Mouse (Mus musculus) small intestine, adult 2 months (tissue): ENCODE results near the gene Slc35e4.

Experiments
- CTCF ChIP-seq: fragments of 200-500 bp; IDR thresholded peaks from 2 replicates; pipeline ENCODE4 v1.5.1; 2012; ENCODE audit warnings: low read depth, mild to moderate bottlenecking, control low read depth, inconsistent platforms, low read length, moderate library complexity, mixed read lengths; ENCODE audit not compliant: insufficient replicate concordance, insufficient read length; ENCODE audit errors: extremely low read depth
- POLR2A ChIP-seq: fragments of 200-500 bp; IDR thresholded peaks from 2 replicates; pipeline ENCODE4 v1.6.1; 2012; ENCODE audit warnings: low read depth, mild to moderate bottlenecking, control low read depth, inconsistent platforms, low read length, moderate library complexity

DNA sequence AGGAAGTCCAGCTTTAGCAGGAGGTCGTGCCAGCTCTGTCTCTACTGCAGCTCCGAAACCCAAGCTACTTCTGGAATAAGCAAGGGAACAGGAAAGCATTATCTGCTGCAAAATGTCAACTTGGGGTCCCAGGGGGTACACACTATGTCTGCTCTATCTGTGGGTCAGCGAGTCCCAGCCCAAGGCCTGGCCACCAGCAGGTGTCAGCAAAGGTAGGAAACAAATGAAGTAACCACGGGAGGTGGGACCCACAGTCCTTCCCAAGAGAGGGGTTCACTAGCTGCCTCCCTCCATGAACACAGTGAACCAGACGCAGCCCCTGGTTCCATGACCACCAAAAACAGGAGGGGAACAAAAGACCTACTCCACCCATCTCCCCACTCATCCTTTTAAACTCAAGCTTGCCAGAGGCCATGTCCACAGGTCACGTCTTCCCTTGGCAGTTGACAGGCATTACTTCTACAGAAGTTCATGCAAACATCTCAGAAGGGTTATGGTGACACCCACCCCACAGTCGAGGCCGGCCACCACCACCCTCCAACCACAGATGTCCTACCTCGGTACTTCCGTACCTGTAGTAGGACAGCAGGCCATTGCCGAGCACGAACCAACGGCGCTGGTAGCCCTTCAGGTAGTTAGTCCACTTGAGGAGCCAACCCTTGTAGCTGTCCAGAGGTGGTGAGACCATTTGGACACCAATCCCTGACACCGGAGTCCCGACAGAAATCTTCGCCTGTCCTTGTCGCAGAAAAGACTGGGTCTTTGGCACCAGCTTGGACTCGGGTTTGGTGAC, 51.6 kb downstream of the Slc35e4 start:
- TF ChIP-seq CTCF, result no peak
- no peak for TF ChIP-seq POLR2A
